Mouse (Mus musculus): ENCODE data around the gene Prpmp5.
"Not testable (repeated sequence)": the region's sequence is repeated elsewhere in the genome, so short reads cannot be mapped to it uniquely, and the experiment has no call there.

Prpmp5 gene

DNA sequence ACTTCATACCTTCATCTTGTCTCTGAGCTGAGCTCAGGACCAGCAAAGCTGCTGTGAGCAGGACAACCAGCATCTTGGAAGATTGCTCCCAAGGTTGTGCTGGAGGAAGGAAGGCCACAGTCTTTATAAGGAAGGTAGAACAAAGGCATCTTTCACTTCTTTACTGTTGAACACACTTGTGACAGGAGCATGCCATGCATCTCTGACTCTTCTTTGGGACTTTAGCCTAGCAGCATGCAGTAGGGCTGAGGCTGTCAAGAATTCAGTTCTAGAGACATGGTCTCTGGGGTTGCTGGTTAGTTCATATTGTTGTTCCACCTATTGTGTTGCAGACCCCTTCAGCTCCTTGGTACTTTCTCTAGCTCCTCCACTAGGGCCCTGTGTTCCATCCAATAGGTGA, at the start of gene Prpmp5:
Prpmp5 (minus strand) TSS at position 101 of the 400 bp plus-strand sequence.
- DNase-seq (ENCODE audit: low spot score), result not testable (repeated sequence)

DNA sequence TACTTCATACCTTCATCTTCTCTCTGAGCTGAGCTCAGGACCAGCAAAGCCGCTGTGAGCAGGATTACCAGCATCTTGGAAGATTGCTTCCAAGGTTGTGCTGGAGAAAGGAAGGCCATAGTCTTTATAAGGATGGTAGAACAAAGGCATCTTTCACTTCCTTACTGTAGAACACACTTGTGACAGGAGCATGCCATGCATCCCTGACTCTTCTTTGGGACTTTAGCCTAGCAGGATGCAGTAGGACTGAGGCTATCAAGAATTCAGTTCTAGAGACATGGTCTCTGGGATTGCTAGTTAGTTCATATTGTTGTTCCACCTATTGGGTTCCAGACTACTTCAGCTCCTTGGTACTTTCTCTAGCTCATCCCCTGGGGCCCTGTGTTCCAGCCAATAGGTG, 49.5 kb upstream of the Prpmp5 start, which contains the start of gene Gm8882:
Gm8882 (minus strand) TSS at position 101 of the 400 bp plus-strand sequence.
- not testable (repeated sequence) for DNase-seq (ENCODE audit: low spot score)
